Mouse (Mus musculus) adrenal gland, adult (tissue): ENCODE results near the gene Pigr.

Experiments
- DNase-seq, 2 experiments: peaks; one replicate each; pipeline ENCODE4 v3.0.0; 2022 to 2023; ENCODE audit warnings: low spot score in 1 of 2; ENCODE audit not compliant: inconsistent age in 2 of 2

The Pigr gene

GRCm38 (mm10) chr1:130826448-130826847 lies at the start of gene Pigr:
Gene Pigr (plus strand): TSS chr1:130826684.
- DNase-seq: no peak

- no peak for DNase-seq
Observed at GRCm38 (mm10) chr1:130779867-130780266, 46.6 kb upstream of the Pigr start.

DNA sequence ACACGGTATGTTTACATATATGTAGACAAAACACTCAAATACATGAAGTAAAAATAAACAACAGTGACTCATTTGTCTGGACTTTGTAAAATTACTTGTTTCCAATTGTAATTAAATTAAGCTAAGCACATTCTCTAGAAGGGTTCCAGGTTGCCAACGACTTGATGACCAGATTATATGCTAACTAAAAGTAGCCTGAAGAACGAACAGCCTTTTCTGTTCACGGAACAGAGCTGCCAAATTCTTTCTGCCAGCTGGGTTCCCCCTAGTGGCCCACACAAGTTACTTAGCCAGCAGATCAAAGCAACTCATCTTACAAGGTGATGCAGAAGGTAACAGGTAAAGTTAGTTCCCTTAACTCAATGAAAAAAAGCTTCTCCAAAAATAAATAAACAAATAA lies 42.4 kb upstream of the Pigr start:
- DNase-seq: peak in 1 of 2 experiments; percentile 63

GRCm38 (mm10) chr1:130787001-130787400 lies 39.5 kb upstream of the Pigr start:
- DNase-seq: no peak

GRCm38 (mm10) chr1:130789512-130790451 lies 36.7 kb upstream of the Pigr start:
- DNase-seq: no peak

DNA sequence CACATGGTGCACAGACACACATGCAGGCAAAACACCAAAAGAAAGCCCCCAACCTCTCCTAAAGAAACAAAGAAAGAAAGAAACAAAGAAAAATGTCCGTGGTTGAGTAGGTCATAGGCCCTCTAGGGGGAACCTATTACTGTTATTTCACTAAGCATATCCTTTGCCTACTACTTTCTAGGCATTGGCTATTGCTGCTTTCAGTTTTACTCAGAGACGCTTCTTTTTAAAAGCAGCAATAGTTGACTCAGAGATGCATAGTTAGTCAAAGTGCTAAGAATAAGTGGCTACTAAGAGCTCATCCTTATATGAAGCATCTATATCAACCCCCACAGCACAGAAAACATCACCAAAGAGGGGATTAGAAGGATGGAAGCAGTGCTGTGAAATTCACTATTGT lies 31.2 kb upstream of the Pigr start:
- DNase-seq: no peak

DNA sequence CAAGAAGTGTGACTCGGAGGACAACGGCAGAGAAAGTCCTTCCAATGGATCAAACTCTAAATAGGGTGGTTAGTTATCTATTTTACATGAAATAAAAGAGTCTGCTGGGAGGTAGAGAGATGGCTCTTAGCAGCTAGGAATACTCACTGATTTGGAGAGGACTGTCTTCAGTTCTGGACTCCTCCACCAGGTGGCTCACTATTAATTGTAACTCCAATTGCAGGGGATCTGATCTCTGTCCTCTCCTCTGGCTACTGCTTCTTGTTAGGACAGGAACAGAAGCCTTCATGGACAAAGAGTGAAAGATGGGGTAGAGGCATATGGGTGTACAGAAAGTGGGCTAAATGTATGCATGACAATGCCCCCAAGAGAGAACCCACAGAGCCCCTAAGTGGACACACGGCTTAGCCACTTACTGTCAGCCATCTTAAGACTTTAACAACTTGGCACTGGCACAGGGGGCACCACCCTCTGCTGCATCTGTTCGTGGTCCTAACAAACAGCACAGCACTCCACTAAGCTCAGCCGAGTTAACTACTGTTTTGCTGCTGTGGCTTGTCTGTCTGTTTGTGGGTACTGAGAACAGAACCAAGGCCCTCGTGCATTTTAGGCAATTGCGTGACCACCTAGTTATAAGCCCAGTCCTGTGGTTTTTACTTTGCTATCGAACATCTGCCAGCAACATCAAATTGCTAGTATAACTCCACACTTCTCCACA lies 29.4 kb upstream of the Pigr start:
- peak; percentile 27 to 81 for DNase-seq

GRCm38 (mm10) chr1:130798037-130798436 lies 28.4 kb upstream of the Pigr start:
- DNase-seq: no peak

DNA sequence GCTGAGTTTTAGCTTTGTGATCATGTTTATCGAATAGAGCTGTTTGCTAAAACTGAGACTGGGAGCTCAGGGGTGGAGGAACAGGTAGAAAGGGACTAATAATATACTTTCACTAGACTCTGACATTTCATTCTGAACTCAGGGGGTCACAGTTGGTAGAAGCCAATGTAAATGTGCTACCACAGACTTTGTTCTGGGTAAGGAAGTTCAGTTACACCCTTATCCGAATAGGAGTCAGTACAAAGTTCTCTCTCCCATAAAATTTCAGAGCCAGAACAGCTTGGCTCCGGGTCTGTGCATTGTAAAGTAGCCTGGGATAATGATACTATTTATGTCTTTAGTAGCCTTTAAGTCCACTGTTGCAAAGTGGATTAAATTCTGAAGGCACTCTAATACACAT lies 27.9 kb upstream of the Pigr start:
- no peak for DNase-seq

GRCm38 (mm10) chr1:130799399-130799798 lies 27.1 kb upstream of the Pigr start:
- no peak for DNase-seq

- no peak for DNase-seq
Observed at GRCm38 (mm10) chr1:130800602-130801001, 25.9 kb upstream of the Pigr start, which contains the start of gene Fcamr. Gene Fcamr (plus strand): TSS chr1:130800902.

DNA sequence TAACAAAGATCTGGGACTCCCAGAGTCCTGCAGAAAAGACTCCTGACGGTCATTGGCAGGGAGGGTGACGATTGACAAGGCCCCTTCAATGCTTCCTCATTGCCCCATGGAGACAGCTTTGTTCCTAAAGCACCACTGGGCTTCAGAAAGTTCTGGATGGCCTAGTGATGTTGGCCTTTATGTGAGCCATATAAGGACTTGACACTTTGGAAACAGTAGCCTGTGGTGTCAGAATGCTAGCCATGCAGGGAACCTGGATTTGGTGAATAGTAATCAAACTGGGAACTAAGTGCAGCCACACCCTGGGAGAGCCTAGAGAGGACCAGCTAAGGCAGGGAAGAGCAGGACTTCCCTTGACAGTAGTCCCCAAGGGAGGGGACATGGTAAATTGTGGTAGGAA lies 25.0 kb upstream of the Pigr start:
- no peak for DNase-seq

- no peak for DNase-seq
Observed at GRCm38 (mm10) chr1:130802976-130803375, 23.5 kb upstream of the Pigr start.

DNA sequence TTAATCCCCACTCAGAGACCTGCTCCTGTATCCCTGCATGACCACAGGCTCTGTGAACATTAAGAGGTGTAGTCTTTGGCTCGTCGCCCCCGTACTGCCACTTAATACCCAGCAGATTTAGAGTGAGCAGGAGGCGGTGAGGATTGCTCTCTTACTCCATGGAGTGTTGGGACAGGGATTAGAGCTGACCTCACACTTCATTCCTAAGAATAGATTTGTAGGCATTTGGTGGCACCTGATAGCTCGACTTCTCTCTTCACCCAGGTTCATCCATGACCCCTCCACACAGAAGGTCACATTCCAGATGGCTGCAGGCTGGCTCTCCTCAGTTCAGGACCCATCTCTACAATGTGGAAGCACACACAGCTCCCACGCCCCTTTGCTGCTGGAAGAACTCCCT lies 22.2 kb upstream of the Pigr start:
- no peak for DNase-seq

- DNase-seq: no peak
Observed at GRCm38 (mm10) chr1:130810906-130811305, 15.6 kb upstream of the Pigr start.

DNA sequence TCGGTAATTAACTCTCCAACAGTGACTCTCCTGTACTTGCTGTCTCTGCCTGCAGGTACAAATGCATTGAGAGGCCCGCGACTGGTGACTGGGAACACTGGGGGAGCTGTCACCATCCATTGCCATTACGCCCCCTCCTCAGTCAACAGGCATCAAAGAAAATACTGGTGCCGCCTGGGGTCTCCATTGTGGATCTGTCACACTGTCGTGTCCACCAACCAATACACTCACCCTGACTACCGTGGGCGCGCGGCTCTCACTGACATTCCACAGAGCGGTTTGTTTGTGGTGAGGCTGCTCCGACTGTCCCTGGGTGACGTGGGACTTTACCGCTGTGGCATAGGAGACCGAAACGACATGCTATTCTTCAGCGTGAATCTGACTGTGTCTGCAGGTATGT lies 15.2 kb upstream of the Pigr start:
- DNase-seq: no peak

- no peak for DNase-seq
Observed at GRCm38 (mm10) chr1:130819737-130820136, 6.7 kb upstream of the Pigr start.

GRCm38 (mm10) chr1:130820316-130821148 lies 6.0 kb upstream of the Pigr start:
- DNase-seq: no peak

DNA sequence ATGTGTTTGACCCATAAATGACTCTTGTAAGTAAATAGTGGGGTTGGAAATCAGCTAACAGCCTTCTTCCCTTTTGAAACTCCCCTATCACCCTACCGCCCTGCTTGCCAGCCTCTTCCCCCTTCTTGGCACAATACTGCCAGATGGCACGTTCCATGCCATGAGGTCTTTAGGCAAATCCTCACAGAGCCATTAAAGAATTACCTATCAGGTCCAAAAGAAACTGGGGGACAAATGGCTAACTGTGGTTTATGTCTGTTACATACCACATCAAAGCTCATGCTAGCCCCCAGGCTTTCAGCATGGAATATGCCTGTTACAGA lies 5.4 kb upstream of the Pigr start:
- DNase-seq: no peak

- DNase-seq: no peak
Observed at GRCm38 (mm10) chr1:130821911-130822625, 4.4 kb upstream of the Pigr start.

DNA sequence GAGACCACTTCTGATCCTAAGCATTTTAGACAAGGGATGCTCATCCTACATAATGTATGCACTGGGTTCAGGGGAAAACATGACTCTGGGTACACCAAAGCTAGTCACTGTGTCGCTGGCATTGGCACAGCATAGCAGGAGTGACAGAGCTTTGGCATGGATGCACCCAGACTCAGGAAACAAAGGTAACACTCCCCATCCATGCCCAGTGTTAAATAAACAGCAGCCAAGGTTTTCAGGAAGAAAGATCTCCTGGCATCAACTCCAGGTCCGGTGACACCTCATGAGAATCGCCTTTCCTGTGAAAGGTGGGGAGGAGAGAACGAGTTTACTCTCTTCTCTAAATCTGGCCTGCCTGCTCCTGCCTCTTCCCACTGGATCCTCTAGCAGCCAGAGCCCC lies 2.2 kb downstream of the Pigr start:
- no peak for DNase-seq
